In the genomic region with DNA sequence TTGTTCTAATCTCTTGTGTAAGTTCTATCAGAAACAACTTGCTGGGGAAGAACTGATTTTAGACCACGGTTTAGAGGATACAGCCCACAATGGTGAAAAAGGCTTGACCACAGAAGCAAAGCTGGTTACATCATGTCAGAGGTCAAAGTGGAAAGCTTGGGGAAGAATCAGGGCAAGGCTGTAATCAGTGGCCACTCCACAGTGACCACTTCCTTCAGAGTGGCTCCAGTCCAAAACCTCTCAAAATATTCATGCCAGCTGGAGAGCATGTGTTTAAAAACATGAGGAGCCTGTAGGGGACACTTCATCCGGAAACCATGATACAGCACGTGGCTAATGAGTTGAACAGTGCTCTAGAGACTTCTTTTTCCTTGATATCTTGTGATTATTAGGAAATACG, we compare ENCODE assay signal across 26 mouse cellular contexts. TPM values are rescaled to one million over a fixed set of nuclear protein-coding genes. Genes with fewer than 3 reads are reported as not detected.
DNase-seq lines count a peak whose midpoint lies in the region; ATAC-seq and TF ChIP-seq lines count a peak whose summit lies in the region.
"Had no signal": no experiment of that assay in that cellular context is flagged by ENCODE, and none has a peak within 500 bp of the region (broad histone marks: within the 10 kb centered on the region; RNA-seq: fewer than 3 reads in every experiment).

No protein-coding gene starts in this region.

- TF ChIP-seq CTCF in hindbrain, postnatal 0 days (IDR thresholded peaks at IDR 0.05; ENCODE audit: low read depth), result no peak

- no peaks in the 10 kb centered on the region for H3K4me1 ChIP-seq in brown adipose tissue, adult 24 weeks (ENCODE audit: control insufficient read depth, insufficient read depth, insufficient read length, low read length)
- H3K4me1 ChIP-seq in hindbrain, postnatal 0 days (ENCODE audit: insufficient read depth, low read length), result no peaks in the 10 kb centered on the region
- H3K4me1 ChIP-seq: embryonic facial prominence, embryonic 12.5 days; forebrain, embryonic 13.5 days; hindbrain, embryonic 15.5 days; limb, embryonic 12.5 days; neural tube, embryonic 13.5 days had no signal

- H3K9me3 ChIP-seq in hindbrain, postnatal 0 days (ENCODE audit: low read length), result no peaks in the 10 kb centered on the region
- H3K9me3 ChIP-seq: embryonic facial prominence, embryonic 12.5 days; forebrain, embryonic 13.5 days; hindbrain, embryonic 15.5 days; limb, embryonic 12.5 days; neural tube, embryonic 13.5 days had no signal

- H3K4me2 ChIP-seq in hindbrain, postnatal 0 days (ENCODE audit: low read depth, low read length), result no peak overlapping the region
- H3K4me2 ChIP-seq: embryonic facial prominence, embryonic 12.5 days; forebrain, embryonic 13.5 days; heart, embryonic 11.5 days; hindbrain, embryonic 15.5 days; limb, embryonic 12.5 days; liver, embryonic 11.5 days; neural tube, embryonic 13.5 days had no signal

- peak; percentile 3 to 5 for DNase-seq in cerebellum, postnatal 10 days
- DNase-seq in cerebellum, adult 9-10 months, result no peak
- DNase-seq in lung, postnatal 14 days, result peak; percentile 31
- peak; percentile 3 for DNase-seq in skeletal muscle tissue, adult 2 months (ENCODE audit: low read depth, low spot score)
- no peak for DNase-seq in urinary bladder, postnatal 4 days (ENCODE audit: low spot score in 2 of 2)
- no peak for DNase-seq in hindbrain, postnatal 0 days (ENCODE audit: low spot score)
- no peak for DNase-seq in embryo, embryonic 9.5 days (ENCODE audit: extremely low spot score)
- DNase-seq: adrenal gland, adult 8-10 months; cerebellum, adult 8-10 months; kidney, postnatal 25 days; liver, postnatal 0 days; midbrain, embryonic 14.5 days; retina, postnatal 1 day; right cerebral cortex, postnatal 25 days; thymus, postnatal 36 days had no signal

- no peak overlapping the region for H3K9ac ChIP-seq in hindbrain, postnatal 0 days (replicated peaks; ENCODE audit: low read length)
- H3K9ac ChIP-seq: embryonic facial prominence, embryonic 12.5 days; forebrain, embryonic 13.5 days; hindbrain, embryonic 15.5 days; limb, embryonic 12.5 days; liver, postnatal 0 days; neural tube, embryonic 13.5 days had no signal

- H3K36me3 ChIP-seq in hindbrain, postnatal 0 days (ENCODE audit: insufficient read depth, low read length), result no peaks in the 10 kb centered on the region
- H3K36me3 ChIP-seq: embryonic facial prominence, embryonic 12.5 days; hindbrain, embryonic 15.5 days; limb, embryonic 12.5 days; neural tube, embryonic 13.5 days had no signal

- no peak for ATAC-seq in hindbrain, postnatal 0 days
- ATAC-seq: forebrain, embryonic 13.5 days; intestine, embryonic 16.5 days; liver, postnatal 0 days had no signal

- no peak overlapping the region for H3K4me3 ChIP-seq in brown adipose tissue, adult 24 weeks (ENCODE audit: insufficient read depth, low read depth, low read length)
- H3K4me3 ChIP-seq in hindbrain, postnatal 0 days (ENCODE audit: low read length), result no peak overlapping the region
- H3K4me3 ChIP-seq: embryonic facial prominence, embryonic 12.5 days; forebrain, embryonic 13.5 days; hindbrain, embryonic 15.5 days; layer of hippocampus, adult 2 months; limb, embryonic 12.5 days; myocyte; neural tube, embryonic 13.5 days had no signal

- H3K27me3 ChIP-seq in hindbrain, postnatal 0 days (ENCODE audit: insufficient read depth, low read length), result no peaks in the 10 kb centered on the region
- H3K27me3 ChIP-seq: embryonic facial prominence, embryonic 12.5 days; forebrain, embryonic 13.5 days; hindbrain, embryonic 15.5 days; limb, embryonic 12.5 days; neural tube, embryonic 13.5 days had no signal

- WGBS in hindbrain, postnatal 0 days, result 71% methylated on average over 4 of the region's 4 CpGs

- 0 out of 2 replicates have a peak overlapping the region, but pooled peaks have one; percentile 8 for H3K27ac ChIP-seq in brown adipose tissue, adult 24 weeks (replicated peaks; ENCODE audit: low read depth, low read length)
- H3K27ac ChIP-seq in hindbrain, postnatal 0 days, result no peak overlapping the region
- H3K27ac ChIP-seq: embryonic facial prominence, embryonic 12.5 days; forebrain, embryonic 13.5 days; hindbrain, embryonic 15.5 days; layer of hippocampus, adult 2 months; limb, embryonic 12.5 days; neural tube, embryonic 13.5 days had no signal

RNA-seq across cellular contexts. Expression of gene Cdkn2c, which starts 54.4 kb away (rescaled TPM):
- polyA plus RNA-seq in brown adipose tissue, adult 24 weeks (2012; ENCODE audit: insufficient read depth, insufficient read length, missing spikeins), result 114 and 124 TPM in 2 replicates
- 9.6 and 14.3 TPM in 2 replicates for total RNA-seq in hindbrain, postnatal 0 days (2014; rRNA removed)
- 6.2 and 6.3 TPM in 2 replicates for polyA plus RNA-seq in hindbrain, postnatal 0 days (2015; fragmentation: Nextera tagmentation; extraction: Ambion mirVana)

Comparison
In these comparisons a context has a peak if more than half of its experiments do, and no peak if none do; other contexts are left out.
1. DNase-seq: peak in cerebellum, postnatal 10 days (2 of 2), lung, postnatal 14 days (single experiment) and skeletal muscle tissue, adult 2 months (single experiment); none in cerebellum, adult 9-10 months (single experiment), urinary bladder, postnatal 4 days (0 of 2), hindbrain, postnatal 0 days (single experiment) and embryo, embryonic 9.5 days (single experiment).
2. RNA of gene Cdkn2c, which starts 54.4 kb away (polyA plus RNA-seq): 114 to 124 TPM in brown adipose tissue, adult 24 weeks; 6.2 to 6.3 TPM in hindbrain, postnatal 0 days; every median in the first group is over 10 times any median in the second.